Mouse (Mus musculus): ENCODE results near the gene Parpbp.

DNA sequence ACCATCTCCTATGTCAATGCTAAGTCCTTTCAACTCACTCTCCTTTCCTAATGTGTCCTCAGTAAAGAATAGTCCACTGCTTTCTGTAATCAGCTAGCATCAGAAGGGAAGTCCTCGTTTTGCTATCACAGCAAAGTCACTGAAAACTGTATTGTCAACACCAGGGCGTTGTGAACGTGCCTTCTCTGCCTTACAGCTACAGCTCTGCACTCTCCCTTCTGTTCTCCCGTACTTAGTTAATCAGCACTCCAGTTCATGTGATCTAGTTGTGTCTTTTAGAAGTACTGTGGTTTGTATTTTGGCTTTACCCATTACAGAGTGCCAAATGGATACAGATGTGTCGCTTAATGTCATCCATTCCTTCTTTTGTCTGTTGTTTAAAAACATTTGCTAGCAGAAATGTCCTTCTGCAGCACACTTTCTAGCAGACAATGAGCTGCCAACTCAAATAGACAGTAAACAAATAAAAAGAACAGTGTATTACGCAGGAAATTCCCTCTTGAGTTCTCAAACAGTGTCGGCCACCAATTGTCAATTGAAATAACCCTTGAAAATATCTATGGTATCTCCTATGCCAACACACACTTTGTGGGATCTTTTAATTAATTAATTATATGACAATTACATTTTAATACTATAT lies 20.8 kb upstream of the Parpbp start:
- TF ChIP-seq CTCF (IDR thresholded peaks at IDR 0.05; ENCODE audit: low read depth) (no peak), EP300 (IDR thresholded peaks at IDR 0.05; ENCODE audit: low read depth) (no peak)
